Mouse (Mus musculus) olfactory bulb, adult 2 months (tissue): ENCODE measurements around the gene Ctrb1.

Source experiments
- CTCF ChIP-seq: fragments of 200-500 bp; IDR thresholded peaks from 2 replicates; pipeline ENCODE4 v1.5.1; 2012; ENCODE audit warnings: low read depth, mild to moderate bottlenecking, low read length, moderate library complexity; ENCODE audit not compliant: insufficient read depth
- POLR2A ChIP-seq: fragments of 200-500 bp; IDR thresholded peaks from 2 replicates; pipeline ENCODE4 v1.6.1; 2012; ENCODE audit warnings: mild to moderate bottlenecking, low read depth, low read length, moderate library complexity; ENCODE audit not compliant: insufficient read depth

- TF ChIP-seq CTCF: no peak
- TF ChIP-seq POLR2A: no peak
These were observed 37.7 kb upstream of the Ctrb1 start for GRCm38 (mm10) chr8:111728481-111728880.
